Mouse (Mus musculus): Measurements from ENCODE around the gene Sap25. TPM values are rescaled to one million over a fixed set of nuclear protein-coding genes. Genes with fewer than 3 reads are reported as not detected.

Sap25 gene
- polyA plus RNA-seq, 1 experiment from 2014 or later = 10.4 TPM

DNA sequence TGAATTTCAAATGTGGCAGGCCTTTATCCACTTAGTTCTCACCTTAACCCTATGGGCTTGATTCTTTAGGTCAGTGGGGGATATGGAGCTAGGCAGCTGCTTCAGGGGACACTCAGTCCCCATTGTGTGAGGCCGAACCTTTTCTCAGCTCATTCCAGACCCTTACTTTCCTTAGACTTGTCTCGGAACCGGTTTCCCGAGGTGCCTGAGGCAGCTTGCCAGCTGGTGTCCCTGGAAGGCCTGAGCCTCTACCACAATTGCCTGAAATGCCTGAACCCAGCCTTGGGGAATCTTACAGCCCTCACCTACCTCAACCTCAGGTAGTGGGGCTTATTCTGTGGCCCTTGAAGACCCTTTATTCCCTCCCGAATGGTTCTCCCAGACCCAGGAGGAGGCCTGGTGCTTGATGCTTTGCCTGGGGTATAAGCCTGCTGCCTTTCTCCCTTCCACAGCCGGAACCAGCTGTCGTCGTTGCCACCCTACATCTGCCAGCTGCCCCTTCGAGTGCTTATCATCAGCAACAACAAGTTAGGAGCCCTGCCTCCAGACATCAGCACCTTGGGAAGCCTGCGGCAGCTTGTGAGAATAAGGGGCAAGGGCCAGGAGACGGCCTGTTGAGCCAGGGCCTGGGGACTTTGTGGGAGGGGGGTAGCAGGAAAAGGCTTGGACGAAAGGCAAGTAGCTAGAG, 7.6 kb upstream of the Sap25 start:
- H3K4me2 ChIP-seq (ENCODE audit: low read length) = no peak overlapping the region
- no peak overlapping the region for H3K9ac ChIP-seq (replicated peaks; ENCODE audit: low read depth, low read length)
- H3K27ac ChIP-seq (ENCODE audit: low read length) = no peak overlapping the region
- no peaks in the 10 kb centered on the region for H3K9me3 ChIP-seq (ENCODE audit: control insufficient read depth, low read length)
- H3K4me1 ChIP-seq (replicated peaks; ENCODE audit: control insufficient read depth, insufficient read depth, low read length) = peaks cover 20% of the 10 kb centered on the region
- no peak for ATAC-seq
- no peak overlapping the region for H3K4me3 ChIP-seq (replicated peaks; ENCODE audit: low read length)
- peaks cover 18% of the 10 kb centered on the region; the same call in 1 of the 2 replicates for H3K36me3 ChIP-seq (ENCODE audit: control insufficient read depth, insufficient read depth)
- 84% methylated on average over 12 of the region's 12 CpGs for WGBS
- no peaks in the 10 kb centered on the region for H3K27me3 ChIP-seq (replicated peaks; ENCODE audit: control insufficient read depth, insufficient read depth, low read length)

DNA sequence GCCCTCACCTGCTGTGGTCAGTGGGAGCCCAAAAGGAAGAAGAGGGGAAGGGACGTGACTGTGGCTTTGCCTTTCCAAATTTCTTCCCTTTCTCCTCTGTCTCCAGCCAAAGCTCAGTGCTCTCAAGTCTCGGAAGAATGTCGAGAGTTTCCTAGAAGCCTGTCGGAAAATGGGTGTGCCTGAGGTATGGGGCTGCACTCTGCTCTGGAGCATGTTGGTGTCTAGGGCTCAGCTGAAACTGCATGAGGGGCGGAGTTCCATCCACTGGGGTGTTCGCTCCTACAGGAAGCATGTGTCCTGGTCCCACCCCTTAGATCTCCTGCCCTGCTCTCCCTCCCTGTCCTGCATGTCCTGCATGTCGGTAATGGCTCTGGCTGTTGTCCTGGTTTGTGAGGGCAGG, 1.7 kb upstream of the Sap25 start:
- H3K36me3 ChIP-seq (ENCODE audit: control insufficient read depth, insufficient read depth) = peaks cover 35% of the 10 kb centered on the region
- WGBS = 91% methylated on average over 7 of the region's 7 CpGs
- H3K4me2 ChIP-seq (ENCODE audit: low read length) = no peak overlapping the region
- no peaks in the 10 kb centered on the region for H3K4me1 ChIP-seq (replicated peaks; ENCODE audit: control insufficient read depth, insufficient read depth, low read length)
- H3K4me3 ChIP-seq (replicated peaks; ENCODE audit: low read length) = no peak overlapping the region
- no peaks in the 10 kb centered on the region for H3K9me3 ChIP-seq (ENCODE audit: control insufficient read depth, low read length)
- H3K9ac ChIP-seq (replicated peaks; ENCODE audit: low read depth, low read length) = 0 out of 2 replicates have a peak overlapping the region, but pooled peaks have one; percentile 3
- H3K27me3 ChIP-seq (replicated peaks; ENCODE audit: control insufficient read depth, insufficient read depth, low read length) = peaks cover 11% of the 10 kb centered on the region
- no peak overlapping the region for H3K27ac ChIP-seq (ENCODE audit: low read length)
- ATAC-seq = no peak

DNA sequence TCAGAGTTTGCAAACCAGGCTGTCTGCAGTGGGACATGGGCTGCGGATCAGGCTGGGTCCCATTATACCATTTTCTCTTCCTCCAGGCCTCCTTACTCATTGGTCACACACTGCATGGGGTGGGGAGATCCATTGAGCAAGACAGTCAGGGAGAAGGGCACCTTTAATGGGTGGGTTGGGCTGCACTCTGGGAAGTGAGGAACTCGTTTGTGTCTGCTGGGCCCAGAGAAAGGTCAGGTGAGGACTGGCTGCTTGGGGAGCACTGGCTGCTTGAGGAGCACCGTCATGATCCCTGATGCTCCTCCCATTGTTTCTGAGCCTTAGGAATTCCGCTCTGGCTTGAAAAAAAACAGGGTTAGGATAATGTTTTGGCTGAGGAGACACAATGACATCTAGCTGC, 1.8 kb downstream of the Sap25 start:
- Histone ChIP-seq H3K4me2 (ENCODE audit: low read length) (no peak overlapping the region), H3K9ac (replicated peaks; ENCODE audit: low read depth, low read length) (no peak overlapping the region), H3K27me3 (replicated peaks; ENCODE audit: control insufficient read depth, insufficient read depth, low read length) (peaks cover 27% of the 10 kb centered on the region), H3K36me3 (ENCODE audit: control insufficient read depth, insufficient read depth) (peaks cover 17% of the 10 kb centered on the region), H3K27ac (ENCODE audit: low read length) (no peak overlapping the region), H3K4me3 (replicated peaks; ENCODE audit: low read length) (no peak overlapping the region), H3K9me3 (ENCODE audit: control insufficient read depth, low read length) (no peaks in the 10 kb centered on the region), H3K4me1 (replicated peaks; ENCODE audit: control insufficient read depth, insufficient read depth, low read length) (peaks cover 5% of the 10 kb centered on the region; the same call in 1 of the 2 replicates)
- no peak for ATAC-seq
- 55% methylated on average over 4 of the region's 4 CpGs for WGBS

DNA sequence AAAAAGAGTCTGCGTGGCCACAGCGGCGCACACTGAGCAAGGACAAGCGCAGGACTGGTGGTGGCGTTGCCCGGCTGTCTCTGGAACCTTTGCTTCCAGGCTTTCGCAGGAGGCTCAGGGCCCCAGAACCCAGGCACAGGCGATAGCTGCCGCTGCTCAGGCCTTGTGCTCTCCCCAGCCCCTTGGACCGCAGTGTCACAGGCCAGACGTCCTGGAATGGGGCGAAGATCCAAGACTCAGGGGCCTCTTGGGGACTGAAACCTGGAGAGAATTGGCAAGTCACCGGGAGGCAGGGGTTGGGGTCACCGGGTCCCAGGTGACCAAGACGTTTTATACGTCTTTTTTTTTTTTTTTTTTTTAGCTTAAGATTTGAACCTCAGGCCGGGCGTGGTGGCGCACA, 3.4 kb downstream of the Sap25 start:
- ATAC-seq = no peak
- H3K36me3 ChIP-seq (ENCODE audit: control insufficient read depth, insufficient read depth) = peaks cover 10% of the 10 kb centered on the region
- H3K4me1 ChIP-seq (replicated peaks; ENCODE audit: control insufficient read depth, insufficient read depth, low read length) = peaks cover 5% of the 10 kb centered on the region; the same call in 1 of the 2 replicates
- H3K27ac ChIP-seq (ENCODE audit: low read length) = no peak overlapping the region
- H3K27me3 ChIP-seq (replicated peaks; ENCODE audit: control insufficient read depth, insufficient read depth, low read length) = peaks cover 27% of the 10 kb centered on the region
- H3K4me2 ChIP-seq (ENCODE audit: low read length) = no peak overlapping the region
- WGBS = 40% methylated on average over 19 of the region's 19 CpGs
- H3K9ac ChIP-seq (replicated peaks; ENCODE audit: low read depth, low read length) = no peak overlapping the region
- no peaks in the 10 kb centered on the region for H3K9me3 ChIP-seq (ENCODE audit: control insufficient read depth, low read length)
- no peak overlapping the region for H3K4me3 ChIP-seq (replicated peaks; ENCODE audit: low read length)

DNA sequence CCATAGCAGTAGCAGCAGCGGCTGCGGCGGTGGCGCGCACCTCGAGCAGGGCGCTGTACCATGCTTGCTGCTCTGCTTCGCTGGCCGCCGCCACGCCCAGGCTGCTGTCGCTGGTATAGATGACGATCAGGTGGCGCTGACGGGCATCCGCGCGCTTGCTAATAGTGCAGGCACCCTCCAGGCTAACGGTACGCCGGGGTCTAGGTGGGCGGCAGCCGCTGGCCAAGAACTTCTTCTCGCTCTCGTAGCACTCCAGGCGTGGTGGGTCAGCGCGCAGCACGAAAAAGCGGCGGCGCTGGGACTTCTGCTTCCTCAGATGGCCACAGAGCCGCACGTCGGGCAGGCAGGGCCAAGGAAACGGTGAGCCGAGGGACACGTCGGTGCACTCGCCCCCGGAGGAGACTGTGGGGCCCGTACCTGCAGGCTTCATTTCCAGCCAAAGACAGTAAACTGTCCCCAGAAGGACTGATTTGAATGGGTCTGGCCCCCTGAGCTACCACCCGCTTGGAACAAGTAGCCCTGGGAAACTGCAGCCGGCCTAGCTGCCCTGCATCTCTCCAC, 4.0 kb downstream of the Sap25 start:
- H3K27ac ChIP-seq (ENCODE audit: low read length) = no peak overlapping the region
- no peaks in the 10 kb centered on the region for H3K9me3 ChIP-seq (ENCODE audit: control insufficient read depth, low read length)
- H3K9ac ChIP-seq (replicated peaks; ENCODE audit: low read depth, low read length) = peak overlapping the region; percentile 41; the same call in 1 of the 2 replicates
- no peak for ATAC-seq
- WGBS = 2% methylated on average over 44 of the region's 44 CpGs
- H3K36me3 ChIP-seq (ENCODE audit: control insufficient read depth, insufficient read depth) = peaks cover 4% of the 10 kb centered on the region; the same call in 1 of the 2 replicates
- H3K4me1 ChIP-seq (replicated peaks; ENCODE audit: control insufficient read depth, insufficient read depth, low read length) = peaks cover 10% of the 10 kb centered on the region; the same call in 1 of the 2 replicates
- peaks cover 27% of the 10 kb centered on the region for H3K27me3 ChIP-seq (replicated peaks; ENCODE audit: control insufficient read depth, insufficient read depth, low read length)
- H3K4me3 ChIP-seq (replicated peaks; ENCODE audit: low read length) = peak overlapping the region; percentile 32
- H3K4me2 ChIP-seq (ENCODE audit: low read length) = peak overlapping the region; percentile 44

DNA sequence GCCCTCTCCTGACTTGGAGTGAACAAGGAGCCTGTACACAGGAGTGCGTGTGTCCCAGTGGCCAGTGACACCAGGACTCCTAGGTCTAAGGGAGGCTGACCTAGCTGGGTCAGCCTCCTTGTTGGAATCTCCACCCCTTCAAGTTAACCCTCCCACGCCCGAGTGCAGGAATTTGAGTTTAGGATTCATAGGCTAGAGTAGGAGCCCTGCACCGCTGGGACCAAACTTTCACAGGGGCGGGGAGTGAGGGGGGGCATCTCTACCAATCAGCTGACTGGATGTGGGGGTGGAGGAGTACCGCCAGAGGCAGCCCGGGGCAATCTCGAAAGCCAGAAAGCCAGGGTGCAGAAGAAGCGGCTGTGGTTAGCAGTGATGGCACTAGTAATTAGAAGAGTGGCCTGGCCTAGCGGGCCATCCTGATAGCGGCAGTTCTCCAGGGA, 4.5 kb downstream of the Sap25 start, which contains the start of gene Irs3:
Irs3 (minus strand) TSS at position 63 of the 440 bp plus-strand sequence.
- Histone ChIP-seq H3K9me3 (ENCODE audit: control insufficient read depth, low read length) (no peaks in the 10 kb centered on the region), H3K27me3 (replicated peaks; ENCODE audit: control insufficient read depth, insufficient read depth, low read length) (peaks cover 27% of the 10 kb centered on the region), H3K27ac (ENCODE audit: low read length) (no peak within 1 kb of the TSS), H3K36me3 (ENCODE audit: control insufficient read depth, insufficient read depth) (peaks cover 3% of the 10 kb centered on the region; the same call in 1 of the 2 replicates), H3K4me2 (ENCODE audit: low read length) (peak within 1 kb of the TSS; percentile 44), H3K9ac (replicated peaks; ENCODE audit: low read depth, low read length) (peak within 1 kb of the TSS; percentile 41; the same call in 1 of the 2 replicates), H3K4me3 (replicated peaks; ENCODE audit: low read length) (peak within 1 kb of the TSS; percentile 32), H3K4me1 (replicated peaks; ENCODE audit: control insufficient read depth, insufficient read depth, low read length) (peaks cover 10% of the 10 kb centered on the region; the same call in 1 of the 2 replicates)
- no peak for ATAC-seq
- WGBS = 21% methylated on average over 11 of the region's 11 CpGs

DNA sequence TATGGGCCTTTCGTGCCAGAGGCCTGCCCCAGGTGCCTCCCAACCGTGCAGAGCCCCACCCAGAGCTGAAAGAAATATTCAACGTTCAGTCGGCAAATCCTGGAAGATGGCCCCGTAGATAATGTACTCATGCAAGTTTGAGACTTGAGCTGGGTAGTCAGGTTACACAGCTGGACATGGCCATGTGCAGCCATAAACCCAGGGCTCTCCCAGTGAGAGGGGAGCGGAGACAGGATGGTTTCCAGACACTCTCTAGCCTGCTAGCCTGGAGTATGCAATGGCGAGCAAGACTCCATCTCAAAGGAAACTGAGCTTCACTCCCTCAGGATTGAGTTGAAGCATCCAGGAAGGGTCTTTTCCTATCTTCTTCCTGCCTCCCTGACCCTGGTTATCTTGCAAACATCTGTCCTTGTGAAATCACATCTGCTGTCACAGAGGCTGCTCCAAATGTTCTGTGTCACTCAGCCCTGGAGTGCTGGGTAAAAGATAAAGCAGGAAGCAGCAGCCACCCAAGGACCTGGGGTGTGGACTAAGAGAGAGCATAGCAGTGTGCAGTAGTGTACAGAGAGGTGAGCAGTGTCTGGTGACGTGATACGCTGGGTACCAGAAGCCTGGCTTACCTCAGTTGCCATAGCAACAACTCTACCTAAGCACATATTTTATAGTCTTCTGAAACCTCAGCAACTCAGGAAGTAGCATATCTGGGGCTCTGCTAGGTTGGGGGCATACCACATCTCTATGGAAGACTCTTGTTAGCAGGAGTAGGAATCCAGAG, 6.9 kb downstream of the Sap25 start:
- no peak overlapping the region for H3K27ac ChIP-seq (ENCODE audit: low read length)
- H3K36me3 ChIP-seq (ENCODE audit: control insufficient read depth, insufficient read depth) = peaks cover 5% of the 10 kb centered on the region; the same call in 1 of the 2 replicates
- WGBS = 84% methylated on average over 9 of the region's 9 CpGs
- no peak overlapping the region for H3K4me3 ChIP-seq (replicated peaks; ENCODE audit: low read length)
- peaks cover 27% of the 10 kb centered on the region for H3K27me3 ChIP-seq (replicated peaks; ENCODE audit: control insufficient read depth, insufficient read depth, low read length)
- H3K9ac ChIP-seq (replicated peaks; ENCODE audit: low read depth, low read length) = no peak overlapping the region
- no peaks in the 10 kb centered on the region for H3K9me3 ChIP-seq (ENCODE audit: control insufficient read depth, low read length)
- H3K4me1 ChIP-seq (replicated peaks; ENCODE audit: control insufficient read depth, insufficient read depth, low read length) = peaks cover 10% of the 10 kb centered on the region; the same call in 1 of the 2 replicates
- peak; percentile 57; the same call in 1 of the 2 replicates for ATAC-seq
- H3K4me2 ChIP-seq (ENCODE audit: low read length) = no peak overlapping the region

DNA sequence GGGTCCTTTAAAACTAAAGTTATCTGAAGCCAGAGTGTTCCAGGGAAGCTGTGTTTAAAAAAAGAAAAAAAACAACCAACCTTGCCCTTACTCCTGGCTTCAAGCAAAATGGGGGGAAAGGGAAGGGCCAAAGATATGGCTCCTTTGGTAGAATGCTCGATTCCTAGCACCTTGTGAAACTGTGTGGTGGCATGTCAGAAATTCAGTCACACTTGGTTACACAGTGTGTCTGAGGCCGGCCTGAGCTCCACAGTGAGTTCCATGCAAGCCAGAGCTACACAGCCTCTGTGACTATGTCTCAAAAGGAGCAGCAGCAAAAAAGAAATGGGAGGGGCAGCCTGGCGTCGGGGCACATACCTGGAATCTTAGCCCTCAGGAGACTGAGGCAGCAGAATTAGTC, 8.1 kb downstream of the Sap25 start:
- ATAC-seq = no peak
- no peak overlapping the region for H3K27ac ChIP-seq (ENCODE audit: low read length)

More for the DNA sequence above, 8.1 kb downstream of the Sap25 start:
- Histone ChIP-seq H3K4me1 (replicated peaks; ENCODE audit: control insufficient read depth, insufficient read depth, low read length) (peaks cover 10% of the 10 kb centered on the region; the same call in 1 of the 2 replicates), H3K9ac (replicated peaks; ENCODE audit: low read depth, low read length) (no peak overlapping the region), H3K36me3 (ENCODE audit: control insufficient read depth, insufficient read depth) (peaks cover 5% of the 10 kb centered on the region; the same call in 1 of the 2 replicates), H3K4me3 (replicated peaks; ENCODE audit: low read length) (no peak overlapping the region), H3K4me2 (ENCODE audit: low read length) (no peak overlapping the region), H3K27me3 (replicated peaks; ENCODE audit: control insufficient read depth, insufficient read depth, low read length) (peaks cover 18% of the 10 kb centered on the region), H3K9me3 (ENCODE audit: control insufficient read depth, low read length) (no peaks in the 10 kb centered on the region)
- WGBS = 33% methylated on average over 4 of the region's 4 CpGs

Measured in forebrain, embryonic 16.5 days (tissue).